In genomic region chr17:34603375-34604060, GRCm38 (mm10) we compare ENCODE assay signal across 8 mouse cellular contexts. TPM values are rescaled to one million over a fixed set of nuclear protein-coding genes. Genes with fewer than 3 reads are reported as not detected.
DNase-seq lines count a peak whose midpoint lies in the region; ATAC-seq and TF ChIP-seq lines count a peak whose summit lies in the region.

Gene Rnf5, minus strand, starts transcription at chr17:34603690.

- H3K27ac ChIP-seq in forebrain, embryonic 10.5 days = peak within 1 kb of the TSS; percentile 93
- H3K27ac ChIP-seq in heart, embryonic 15.5 days = peak within 1 kb of the TSS; percentile 87
- H3K27ac ChIP-seq in liver, embryonic 14.5 days = peak within 1 kb of the TSS; percentile 89
- peak within 1 kb of the TSS; percentile 91 for H3K27ac ChIP-seq in neural tube, embryonic 11.5 days (ENCODE audit: low read depth, low read length)
- H3K27ac ChIP-seq in stomach, postnatal 0 days (replicated peaks) = peak within 1 kb of the TSS; percentile 93

- WGBS in forebrain, embryonic 10.5 days = under 1% methylated on average over 30 of the region's 30 CpGs
- WGBS in heart, embryonic 15.5 days = under 1% methylated on average over 30 of the region's 30 CpGs
- under 1% methylated on average over 29 of the region's 30 CpGs for WGBS in liver, embryonic 14.5 days (ENCODE audit: insufficient replicate concordance)
- under 1% methylated on average over 30 of the region's 30 CpGs for WGBS in neural tube, embryonic 11.5 days
- under 1% methylated on average over 30 of the region's 30 CpGs for WGBS in stomach, postnatal 0 days

- H3K27me3 ChIP-seq in forebrain, embryonic 10.5 days (ENCODE audit: poor library complexity, severe bottlenecking) = no peaks in the 10 kb centered on the region
- no peaks in the 10 kb centered on the region for H3K27me3 ChIP-seq in heart, embryonic 15.5 days
- H3K27me3 ChIP-seq in liver, embryonic 14.5 days (ENCODE audit: control insufficient read depth, insufficient read depth, low read length) = no peaks in the 10 kb centered on the region
- H3K27me3 ChIP-seq in neural tube, embryonic 11.5 days (ENCODE audit: control insufficient read depth, insufficient read depth, low read length) = no peaks in the 10 kb centered on the region
- no peaks in the 10 kb centered on the region for H3K27me3 ChIP-seq in stomach, postnatal 0 days (ENCODE audit: control insufficient read depth, insufficient read depth, low read length)

- H3K4me3 ChIP-seq in forebrain, embryonic 10.5 days = peak within 1 kb of the TSS; percentile 70
- peak within 1 kb of the TSS; percentile 96 for H3K4me3 ChIP-seq in heart, embryonic 15.5 days
- peak within 1 kb of the TSS; percentile 74 to 92 for H3K4me3 ChIP-seq in liver, embryonic 14.5 days (ENCODE audit: insufficient read depth in 1 of 2, low read depth in 2 of 2, low read length in 2 of 2)
- H3K4me3 ChIP-seq in neural tube, embryonic 11.5 days (ENCODE audit: low read depth, low read length) = peak within 1 kb of the TSS; percentile 86
- H3K4me3 ChIP-seq in stomach, postnatal 0 days (ENCODE audit: low read depth, low read length) = peak within 1 kb of the TSS; percentile 62

- no peaks in the 10 kb centered on the region for H3K9me3 ChIP-seq in forebrain, embryonic 10.5 days
- H3K9me3 ChIP-seq in heart, embryonic 15.5 days (replicated peaks) = no peaks in the 10 kb centered on the region
- no peaks in the 10 kb centered on the region for H3K9me3 ChIP-seq in liver, embryonic 14.5 days (ENCODE audit: control insufficient read depth, low read length)
- H3K9me3 ChIP-seq in neural tube, embryonic 11.5 days (ENCODE audit: control insufficient read depth, low read length) = no peaks in the 10 kb centered on the region
- no peaks in the 10 kb centered on the region for H3K9me3 ChIP-seq in stomach, postnatal 0 days (ENCODE audit: control insufficient read depth, low read length)

- peaks cover 59% of the 10 kb centered on the region for H3K4me1 ChIP-seq in forebrain, embryonic 10.5 days
- peaks cover 50% of the 10 kb centered on the region for H3K4me1 ChIP-seq in heart, embryonic 15.5 days (replicated peaks)
- H3K4me1 ChIP-seq in liver, embryonic 14.5 days (replicated peaks; ENCODE audit: control insufficient read depth in 2 of 2, insufficient read depth in 2 of 2, low read length in 1 of 2) = peaks cover 12 to 23% of the 10 kb centered on the region in 2 experiments
- peaks cover 23% of the 10 kb centered on the region for H3K4me1 ChIP-seq in neural tube, embryonic 11.5 days (ENCODE audit: control insufficient read depth, insufficient read depth, low read length)
- 0 out of 2 replicates have a peak, but pooled peaks cover 3% of the 10 kb centered on the region for H3K4me1 ChIP-seq in stomach, postnatal 0 days (replicated peaks; ENCODE audit: control insufficient read depth, insufficient read depth)

- peak within 1 kb of the TSS; percentile 94 for H3K9ac ChIP-seq in heart, embryonic 15.5 days
- peak within 1 kb of the TSS; percentile 93 for H3K9ac ChIP-seq in liver, embryonic 14.5 days (replicated peaks)
- H3K9ac ChIP-seq in neural tube, embryonic 11.5 days (ENCODE audit: low read length) = peak within 1 kb of the TSS; percentile 63
- H3K9ac ChIP-seq in stomach, postnatal 0 days (ENCODE audit: low read length) = peak within 1 kb of the TSS; percentile 66

- peak within 1 kb of the TSS; percentile 84 for H3K4me2 ChIP-seq in heart, embryonic 15.5 days
- H3K4me2 ChIP-seq in liver, embryonic 14.5 days (ENCODE audit: low read depth) = peak within 1 kb of the TSS; percentile 95
- H3K4me2 ChIP-seq in neural tube, embryonic 11.5 days (ENCODE audit: low read depth) = peak within 1 kb of the TSS; percentile 98
- H3K4me2 ChIP-seq in stomach, postnatal 0 days (replicated peaks; ENCODE audit: low read depth) = peak within 1 kb of the TSS; percentile 88

- no peak for TF ChIP-seq CTCF in liver, embryonic 14.5 days (IDR thresholded peaks at IDR 0.05; ENCODE audit: low read depth)
- TF ChIP-seq CTCF in stomach, postnatal 0 days (IDR thresholded peaks at IDR 0.05; ENCODE audit: low read depth) = no peak

- DNase-seq in CD8-positive naive resting alpha-beta T cell, adult 2 months (ENCODE audit: low read depth in 2 of 2, low spot score in 2 of 2) = peak; percentile 95 to 96
- peak; percentile 100 for DNase-seq in c-Kit-positive CD71-negative TER-119-negative erythroid progenitor cells, embryonic 14.5 days (ENCODE audit: low read depth)
- DNase-seq in forebrain, embryonic 10.5 days (ENCODE audit: extremely low spot score, low spot score) = peak; percentile 96
- DNase-seq in kidney, postnatal 25 days = peak; percentile 99 to 100
- DNase-seq in liver, embryonic 14.5 days (ENCODE audit: low read depth in 3 of 3, low spot score in 3 of 3) = peak; percentile 100
- peak; percentile 97 for DNase-seq in neural tube, embryonic 11.5 days (ENCODE audit: low spot score)
- DNase-seq in stomach, postnatal 0 days (ENCODE audit: low spot score) = peak; percentile 99

- ATAC-seq in heart, embryonic 15.5 days (replicated peaks; ENCODE audit: insufficient number of reproducible peaks, insufficient read depth, low FRiP score, low read depth) = peak; percentile 89
- ATAC-seq in liver, embryonic 14.5 days (ENCODE audit: insufficient read depth) = peak; percentile 88
- ATAC-seq in neural tube, embryonic 11.5 days (ENCODE audit: insufficient read depth, low FRiP score, low TSS enrichment) = peak; percentile 96
- peak; percentile 93 for ATAC-seq in stomach, postnatal 0 days (ENCODE audit: low FRiP score, low TSS enrichment)

- TF ChIP-seq EP300 in liver, embryonic 14.5 days (IDR thresholded peaks at IDR 0.05; ENCODE audit: low read depth) = peak; percentile 68
- TF ChIP-seq EP300 in stomach, postnatal 0 days (optimal IDR thresholded peaks at IDR 0.05) = peak; percentile 97

- peaks cover 39% of the 10 kb centered on the region for H3K36me3 ChIP-seq in forebrain, embryonic 10.5 days (replicated peaks)
- H3K36me3 ChIP-seq in heart, embryonic 15.5 days = peaks cover 17% of the 10 kb centered on the region
- peaks cover 12% of the 10 kb centered on the region for H3K36me3 ChIP-seq in liver, embryonic 14.5 days (replicated peaks; ENCODE audit: control insufficient read depth, insufficient read depth, low read depth)
- H3K36me3 ChIP-seq in neural tube, embryonic 11.5 days (ENCODE audit: control insufficient read depth, insufficient read depth, low read length) = peaks cover 4% of the 10 kb centered on the region; the same call in 1 of the 2 replicates
- H3K36me3 ChIP-seq in stomach, postnatal 0 days (ENCODE audit: control insufficient read depth, insufficient read depth, low read length) = peaks cover 8% of the 10 kb centered on the region

RNA-seq across cellular contexts. Expression of gene Rnf5, which starts in this region (rescaled TPM):
- 185 and 186 TPM in 2 replicates for polyA plus RNA-seq in forebrain, embryonic 10.5 days (2016; fragmentation: Nextera tagmentation; extraction: Ambion mirVana)
- 99.7 and 111 TPM in 2 replicates for polyA plus RNA-seq in heart, embryonic 15.5 days (2015; fragmentation: Nextera tagmentation; extraction: Ambion mirVana)
- polyA plus RNA-seq in liver, embryonic 14.5 days (2012; rRNA removed) = 51.5 and 61.2 TPM in 2 replicates
- 59.6 and 66.4 TPM in 2 replicates for polyA plus RNA-seq in liver, embryonic 14.5 days (2014; fragmentation: Nextera tagmentation; extraction: Ambion mirVana)
- 177 and 187 TPM in 2 replicates for polyA plus RNA-seq in neural tube, embryonic 11.5 days (2014; fragmentation: Nextera tagmentation; extraction: Ambion mirVana)
- 82.9 and 83.6 TPM in 2 replicates for polyA plus RNA-seq in stomach, postnatal 0 days (2015; fragmentation: Nextera tagmentation; extraction: Ambion mirVana)

Comparison
In these comparisons a context has a peak if more than half of its experiments do, and no peak if none do; other contexts are left out.
1. Peak in every context shown above with its lines: DNase-seq, ATAC-seq, H3K4me3 ChIP-seq and H3K27ac ChIP-seq.